Mouse (Mus musculus): ENCODE results near the gene Cabp1. TPM values are rescaled to one million over a fixed set of nuclear protein-coding genes. Genes with fewer than 3 reads are reported as not detected.

Cabp1 gene
- total and polyA plus RNA-seq, 3 experiments = 2.3 to 6.0 (median 3.9) TPM

GRCm38 (mm10) chr5:115179596-115179995, 14.6 kb downstream of the Cabp1 start:
- peaks cover 11% of the 10 kb centered on the region for H3K4me1 ChIP-seq (ENCODE audit: control insufficient read depth, insufficient read depth, low read length)
- 93% methylated on average over 11 of the region's 11 CpGs for WGBS
- H3K27ac ChIP-seq = no peak overlapping the region
- H3K79me2 ChIP-seq (replicated peaks; ENCODE audit: control insufficient read depth, insufficient read depth, low read length) = no peaks in the 10 kb centered on the region
- no peak for TF ChIP-seq EP300 (IDR thresholded peaks at IDR 0.05; ENCODE audit: insufficient read depth, low read depth, low read length)
- 0 out of 2 replicates have a peak, but pooled peaks have one; percentile 2 for TF ChIP-seq CTCF (IDR thresholded peaks at IDR 0.05)
- TF ChIP-seq POLR2A (IDR thresholded peaks at IDR 0.05; ENCODE audit: insufficient read depth, low read depth, low read length) = no peak
- no peaks in the 10 kb centered on the region for H3K36me3 ChIP-seq (ENCODE audit: control insufficient read depth, insufficient read depth, low read length)
- no peak overlapping the region for H3K9ac ChIP-seq (ENCODE audit: low read depth, low read length)
- no peak overlapping the region for H3K4me3 ChIP-seq
- intact Hi-C loops (cut with DNase I) = no loop called here
- no peaks in the 10 kb centered on the region for H3K27me3 ChIP-seq (ENCODE audit: control insufficient read depth, insufficient read depth, low read length)
- no peak for DNase-seq

- Histone ChIP-seq H3K4me1 (ENCODE audit: control insufficient read depth, insufficient read depth, low read length) (peaks cover 5% of the 10 kb centered on the region), H3K79me2 (replicated peaks; ENCODE audit: control insufficient read depth, insufficient read depth, low read length) (no peaks in the 10 kb centered on the region), H3K27me3 (ENCODE audit: control insufficient read depth, insufficient read depth, low read length) (no peaks in the 10 kb centered on the region), H3K9ac (ENCODE audit: low read depth, low read length) (no peak overlapping the region), H3K36me3 (ENCODE audit: control insufficient read depth, insufficient read depth, low read length) (no peaks in the 10 kb centered on the region), H3K27ac (no peak overlapping the region), H3K4me3 (no peak overlapping the region)
- TF ChIP-seq EP300 (IDR thresholded peaks at IDR 0.05; ENCODE audit: insufficient read depth, low read depth, low read length) (no peak), CTCF (IDR thresholded peaks at IDR 0.05) (no peak), POLR2A (IDR thresholded peaks at IDR 0.05; ENCODE audit: insufficient read depth, low read depth, low read length) (no peak)
- DNase-seq = no peak
- intact Hi-C loops (cut with DNase I) = no loop called here
- 81% methylated on average over 6 of the region's 6 CpGs for WGBS
These were observed 16.3 kb downstream of the Cabp1 start for GRCm38 (mm10) chr5:115177866-115178265.

- no peak for DNase-seq
- no peaks in the 10 kb centered on the region for H3K4me1 ChIP-seq (ENCODE audit: control insufficient read depth, insufficient read depth, low read length)
- no peaks in the 10 kb centered on the region for H3K27me3 ChIP-seq (ENCODE audit: control insufficient read depth, insufficient read depth, low read length)
- TF ChIP-seq CTCF (IDR thresholded peaks at IDR 0.05) (peak; percentile 60), EP300 (IDR thresholded peaks at IDR 0.05; ENCODE audit: insufficient read depth, low read depth, low read length) (no peak), POLR2A (IDR thresholded peaks at IDR 0.05; ENCODE audit: insufficient read depth, low read depth, low read length) (no peak)
- H3K9ac ChIP-seq (ENCODE audit: low read depth, low read length) = no peak overlapping the region
- H3K36me3 ChIP-seq (ENCODE audit: control insufficient read depth, insufficient read depth, low read length) = no peaks in the 10 kb centered on the region
- no peak overlapping the region for H3K4me3 ChIP-seq
- intact Hi-C loops (cut with DNase I) = no loop called here
- no peak overlapping the region for H3K27ac ChIP-seq
- 90% methylated on average over 1 of the region's 1 CpGs for WGBS
- no peaks in the 10 kb centered on the region for H3K79me2 ChIP-seq (replicated peaks; ENCODE audit: control insufficient read depth, insufficient read depth, low read length)
These were observed 19.6 kb downstream of the Cabp1 start for GRCm38 (mm10) chr5:115174554-115174953.

GRCm38 (mm10) chr5:115170150-115170549, 24.0 kb downstream of the Cabp1 start:
- WGBS = 87% methylated on average over 8 of the region's 8 CpGs
- no peak overlapping the region for H3K27ac ChIP-seq
- peaks cover 6% of the 10 kb centered on the region for H3K4me1 ChIP-seq (ENCODE audit: control insufficient read depth, insufficient read depth, low read length)
- H3K9ac ChIP-seq (ENCODE audit: low read depth, low read length) = no peak overlapping the region
- no peaks in the 10 kb centered on the region for H3K36me3 ChIP-seq (ENCODE audit: control insufficient read depth, insufficient read depth, low read length)
- no peak for DNase-seq
- no peaks in the 10 kb centered on the region for H3K79me2 ChIP-seq (replicated peaks; ENCODE audit: control insufficient read depth, insufficient read depth, low read length)
- H3K4me3 ChIP-seq = no peak overlapping the region
- TF ChIP-seq POLR2A (IDR thresholded peaks at IDR 0.05; ENCODE audit: insufficient read depth, low read depth, low read length) (no peak), EP300 (IDR thresholded peaks at IDR 0.05; ENCODE audit: insufficient read depth, low read depth, low read length) (no peak), CTCF (IDR thresholded peaks at IDR 0.05) (no peak)
- H3K27me3 ChIP-seq (ENCODE audit: control insufficient read depth, insufficient read depth, low read length) = no peaks in the 10 kb centered on the region
- intact Hi-C loops (cut with DNase I) = no loop called here

- intact Hi-C loops (cut with DNase I) = no loop called here
- Histone ChIP-seq H3K79me2 (replicated peaks; ENCODE audit: control insufficient read depth, insufficient read depth, low read length) (no peaks in the 10 kb centered on the region), H3K36me3 (ENCODE audit: control insufficient read depth, insufficient read depth, low read length) (no peaks in the 10 kb centered on the region), H3K9ac (ENCODE audit: low read depth, low read length) (no peak overlapping the region), H3K4me3 (no peak overlapping the region), H3K4me1 (ENCODE audit: control insufficient read depth, insufficient read depth, low read length) (peaks cover 6% of the 10 kb centered on the region), H3K27ac (no peak overlapping the region), H3K27me3 (ENCODE audit: control insufficient read depth, insufficient read depth, low read length) (no peaks in the 10 kb centered on the region)
- 60% methylated on average over 27 of the region's 27 CpGs for WGBS
- TF ChIP-seq CTCF (IDR thresholded peaks at IDR 0.05) (no peak), EP300 (IDR thresholded peaks at IDR 0.05; ENCODE audit: insufficient read depth, low read depth, low read length) (no peak), POLR2A (IDR thresholded peaks at IDR 0.05; ENCODE audit: insufficient read depth, low read depth, low read length) (no peak)
- no peak for DNase-seq
These were observed 25.4 kb downstream of the Cabp1 start for GRCm38 (mm10) chr5:115168641-115169415.

GRCm38 (mm10) chr5:115167396-115167795, 26.8 kb downstream of the Cabp1 start:
- Histone ChIP-seq H3K9ac (ENCODE audit: low read depth, low read length) (no peak overlapping the region), H3K27me3 (ENCODE audit: control insufficient read depth, insufficient read depth, low read length) (no peaks in the 10 kb centered on the region), H3K4me3 (no peak overlapping the region), H3K4me1 (ENCODE audit: control insufficient read depth, insufficient read depth, low read length) (peaks cover 6% of the 10 kb centered on the region), H3K36me3 (ENCODE audit: control insufficient read depth, insufficient read depth, low read length) (no peaks in the 10 kb centered on the region), H3K79me2 (replicated peaks; ENCODE audit: control insufficient read depth, insufficient read depth, low read length) (no peaks in the 10 kb centered on the region), H3K27ac (peak overlapping the region; percentile 1; the same call in 1 of the 2 replicates)
- intact Hi-C loops (cut with DNase I) = no loop called here
- TF ChIP-seq POLR2A (IDR thresholded peaks at IDR 0.05; ENCODE audit: insufficient read depth, low read depth, low read length) (no peak), EP300 (IDR thresholded peaks at IDR 0.05; ENCODE audit: insufficient read depth, low read depth, low read length) (no peak), CTCF (IDR thresholded peaks at IDR 0.05) (no peak)
- 44% methylated on average over 6 of the region's 6 CpGs for whole genome bisulfite sequencing
- DNase-seq = peak in 1 of 2 experiments; percentile 45

All from heart, adult 2 months (tissue).